Mouse (Mus musculus) kidney, embryonic 15.5 days (tissue): ENCODE data around the gene Neurog1. TPM values are rescaled to one million over a fixed set of nuclear protein-coding genes. Genes with fewer than 3 reads are reported as not detected.

ENCODE experiments used
- ATAC-seq: fragments of 200-750 bp; cut with Nextera tagmentation; replicated peaks from 2 replicates; pipeline ENCODE4 v1.8.0; 2017; ENCODE audit warnings: moderate TSS enrichment; ENCODE audit not compliant: low FRiP score
- H3K27ac ChIP-seq: fragments of 300-500 bp; sonication (generic); 2 replicates; pipeline ENCODE4 v1.5.1; 2015; ENCODE audit warnings: mild to moderate bottlenecking, inconsistent platforms
- H3K27me3 ChIP-seq: fragments of 300-500 bp; sonication (generic); 2 replicates; pipeline ENCODE4 v1.6.1; 2015; ENCODE audit warnings: inconsistent platforms
- H3K36me3 ChIP-seq: fragments of 300-500 bp; sonication (generic); 2 replicates; pipeline ENCODE4 v1.6.1; 2015; ENCODE audit warnings: inconsistent platforms
- H3K4me1 ChIP-seq: fragments of 300-500 bp; sonication (generic); 2 replicates; pipeline ENCODE4 v1.6.1; 2015; ENCODE audit warnings: inconsistent platforms
- H3K4me2 ChIP-seq: fragments of 300-500 bp; sonication (generic); 2 replicates; pipeline ENCODE4 v1.6.1; 2015; ENCODE audit warnings: moderate library complexity, mild to moderate bottlenecking, inconsistent platforms
- H3K4me3 ChIP-seq: fragments of 300-500 bp; sonication (generic); replicated peaks from 2 replicates; pipeline ENCODE4 v1.5.1; 2015; ENCODE audit warnings: mild to moderate bottlenecking, inconsistent platforms
- H3K9ac ChIP-seq: fragments of 300-500 bp; sonication (generic); 2 replicates; pipeline ENCODE4 v1.6.1; 2015; ENCODE audit warnings: mild to moderate bottlenecking, inconsistent platforms
- H3K9me3 ChIP-seq: fragments of 300-500 bp; sonication (generic); replicated peaks from 2 replicates; pipeline ENCODE4 v1.6.1; 2016; ENCODE audit warnings: inconsistent platforms
- WGBS: fragments of 180-500 bp; shearing (Covaris S2); methylation state at CpG from one replicate; pipeline ENCODE4 v1.1.7; 2015; ENCODE audit warnings: mixed read lengths; 5-methylcytosine and 5-hydroxymethylcytosine counted together
- polyA plus RNA-seq: library from polyadenylated mRNA; unstranded; fragments of >200 nt; fragmentation: Nextera tagmentation; extraction: Ambion mirVana; gene quantifications from 2 replicates; pipeline ENCODE4 v1.2.1, GENCODE M21; 2015

The Neurog1 gene
- polyA plus RNA-seq, 1 experiment from 2014 or later, result not detected

DNA sequence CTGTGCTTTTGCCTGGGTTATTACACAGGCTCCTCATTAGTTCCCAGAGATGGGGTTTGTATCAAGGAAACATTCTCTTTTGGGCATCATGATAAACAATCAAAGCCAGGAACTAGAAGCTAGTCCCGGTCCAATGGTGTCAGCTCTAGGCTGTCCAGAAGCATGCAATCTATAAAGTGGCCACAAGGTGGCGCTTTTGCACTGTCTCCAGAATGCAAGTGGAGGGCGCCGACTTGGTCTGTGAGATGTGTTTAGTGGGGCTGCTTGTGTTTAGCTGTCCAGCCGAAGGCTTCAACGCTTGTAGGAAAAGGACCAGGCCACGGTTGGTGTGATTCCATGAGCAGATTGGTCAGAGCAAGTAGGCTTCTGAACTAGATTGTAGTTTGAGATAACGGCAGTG lies 27.5 kb upstream of the Neurog1 start:
- no peaks in the 10 kb centered on the region for H3K9me3 ChIP-seq
- peak; percentile 82 for ATAC-seq
- H3K27ac ChIP-seq, result no peak overlapping the region
- no peaks in the 10 kb centered on the region for H3K36me3 ChIP-seq
- H3K4me2 ChIP-seq, result no peak overlapping the region
- no peak overlapping the region for H3K4me3 ChIP-seq
- H3K27me3 ChIP-seq, result no peaks in the 10 kb centered on the region
- no peak overlapping the region for H3K9ac ChIP-seq
- WGBS, result 14% methylated on average over 8 of the region's 8 CpGs
- H3K4me1 ChIP-seq, result 0 out of 2 replicates have a peak, but pooled peaks cover 2% of the 10 kb centered on the region

DNA sequence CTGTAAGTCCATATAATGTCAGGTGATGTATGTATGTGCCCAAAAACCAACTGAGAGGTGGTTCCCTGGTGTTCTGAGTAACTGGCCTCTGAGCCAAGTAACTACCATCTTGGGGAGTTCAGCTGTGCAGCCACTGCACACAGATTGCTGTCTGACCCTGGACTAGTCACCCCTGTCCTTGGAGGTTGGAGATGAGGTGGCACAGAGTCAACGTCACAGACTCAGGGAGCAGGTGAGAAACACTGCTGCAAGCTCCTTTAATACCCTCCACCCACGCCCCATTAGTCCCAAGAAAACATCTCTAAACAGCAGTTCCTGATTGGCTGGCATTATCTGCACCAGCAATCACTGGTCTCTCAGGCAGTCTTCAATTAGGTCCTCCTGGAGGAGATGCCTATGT lies 23.2 kb upstream of the Neurog1 start:
- Histone ChIP-seq H3K27me3 (no peaks in the 10 kb centered on the region), H3K9ac (no peak overlapping the region), H3K36me3 (no peaks in the 10 kb centered on the region), H3K27ac (no peak overlapping the region), H3K9me3 (peaks cover 5% of the 10 kb centered on the region), H3K4me3 (no peak overlapping the region), H3K4me1 (peaks cover 5% of the 10 kb centered on the region; the same call in 1 of the 2 replicates), H3K4me2 (no peak overlapping the region)
- WGBS, result 28% methylated on average over 2 of the region's 2 CpGs
- ATAC-seq, result 0 out of 2 replicates have a peak, but pooled peaks have one; percentile 25

DNA sequence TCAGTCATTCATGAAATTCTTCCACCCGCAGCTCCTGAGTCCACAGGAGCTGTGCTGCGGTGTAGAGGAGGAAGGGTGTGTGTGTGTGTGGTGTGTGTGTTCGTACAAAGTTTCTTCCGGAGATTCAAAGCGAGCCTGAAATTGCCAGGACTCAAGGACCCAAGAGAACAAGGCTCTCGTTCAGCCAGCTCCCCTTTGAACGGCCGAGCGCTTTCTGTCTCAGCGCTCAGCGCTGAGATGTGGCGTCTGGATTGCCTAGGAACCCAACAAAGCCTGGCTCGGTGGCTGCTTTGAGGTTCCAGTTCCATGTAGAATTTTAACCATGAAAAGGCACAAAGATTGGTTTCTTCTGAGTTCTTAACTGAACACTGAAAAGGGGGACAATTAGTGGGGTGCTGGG lies 18.2 kb upstream of the Neurog1 start:
- no peak overlapping the region for H3K27ac ChIP-seq
- H3K4me3 ChIP-seq, result no peak overlapping the region
- H3K4me2 ChIP-seq, result no peak overlapping the region
- H3K9me3 ChIP-seq, result peaks cover 5% of the 10 kb centered on the region
- peaks cover 8% of the 10 kb centered on the region for H3K27me3 ChIP-seq
- WGBS, result 63% methylated on average over 13 of the region's 13 CpGs
- no peak for ATAC-seq
- no peaks in the 10 kb centered on the region for H3K36me3 ChIP-seq
- peaks cover 5% of the 10 kb centered on the region; the same call in 1 of the 2 replicates for H3K4me1 ChIP-seq
- no peak overlapping the region for H3K9ac ChIP-seq

DNA sequence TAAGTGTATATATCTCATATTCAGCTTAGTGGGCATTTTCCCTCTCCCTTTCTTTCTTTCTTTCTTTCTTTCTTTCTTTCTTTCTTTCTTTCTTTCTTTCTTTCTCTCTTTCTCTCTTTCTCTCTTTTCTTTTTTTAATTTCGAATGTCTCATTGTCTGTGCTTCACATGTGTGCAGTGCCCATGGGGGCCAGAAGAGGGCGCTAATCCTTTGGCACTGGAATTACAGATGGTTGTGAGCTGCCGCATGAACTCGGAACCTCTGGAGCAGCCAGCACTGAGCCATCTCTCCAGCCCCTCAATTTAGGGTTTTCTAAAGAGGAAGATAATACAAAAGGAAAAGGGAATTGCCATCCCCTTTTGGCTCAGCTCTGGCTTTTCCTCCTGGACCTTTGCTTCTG lies 15.4 kb upstream of the Neurog1 start:
- Histone ChIP-seq H3K4me3 (no peak overlapping the region), H3K4me1 (peaks cover 4% of the 10 kb centered on the region; the same call in 1 of the 2 replicates), H3K9ac (no peak overlapping the region), H3K9me3 (peaks cover 8% of the 10 kb centered on the region), H3K36me3 (no peaks in the 10 kb centered on the region), H3K27me3 (peaks cover 33% of the 10 kb centered on the region), H3K4me2 (no peak overlapping the region), H3K27ac (no peak overlapping the region)
- 79% methylated on average over 4 of the region's 4 CpGs for WGBS
- no peak for ATAC-seq

DNA sequence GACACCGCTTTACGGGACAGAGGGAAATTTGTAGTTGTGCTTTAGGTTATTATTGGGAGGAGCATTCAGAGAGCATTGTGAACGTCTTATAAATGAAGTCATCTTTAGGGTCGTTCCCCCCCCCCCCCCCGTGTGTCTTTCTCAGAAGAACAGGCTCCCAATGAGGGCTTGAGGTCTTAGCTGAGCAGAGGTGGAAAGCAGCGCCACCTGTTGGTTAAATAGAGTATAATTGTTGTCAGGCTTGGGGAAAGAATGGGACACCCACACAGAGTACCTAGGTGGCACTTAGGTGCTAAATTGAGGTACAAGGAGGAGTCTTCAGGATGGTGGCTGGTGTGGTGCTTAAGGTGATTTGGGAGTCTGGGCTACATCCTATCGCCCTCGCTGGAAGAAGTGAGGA lies 14.5 kb upstream of the Neurog1 start:
- Histone ChIP-seq H3K36me3 (no peaks in the 10 kb centered on the region), H3K27me3 (peaks cover 42% of the 10 kb centered on the region), H3K9ac (no peak overlapping the region), H3K4me3 (no peak overlapping the region), H3K9me3 (peaks cover 7% of the 10 kb centered on the region), H3K4me2 (no peak overlapping the region), H3K27ac (no peak overlapping the region), H3K4me1 (peaks cover 4% of the 10 kb centered on the region; the same call in 1 of the 2 replicates)
- 42% methylated on average over 8 of the region's 8 CpGs for WGBS
- no peak for ATAC-seq

DNA sequence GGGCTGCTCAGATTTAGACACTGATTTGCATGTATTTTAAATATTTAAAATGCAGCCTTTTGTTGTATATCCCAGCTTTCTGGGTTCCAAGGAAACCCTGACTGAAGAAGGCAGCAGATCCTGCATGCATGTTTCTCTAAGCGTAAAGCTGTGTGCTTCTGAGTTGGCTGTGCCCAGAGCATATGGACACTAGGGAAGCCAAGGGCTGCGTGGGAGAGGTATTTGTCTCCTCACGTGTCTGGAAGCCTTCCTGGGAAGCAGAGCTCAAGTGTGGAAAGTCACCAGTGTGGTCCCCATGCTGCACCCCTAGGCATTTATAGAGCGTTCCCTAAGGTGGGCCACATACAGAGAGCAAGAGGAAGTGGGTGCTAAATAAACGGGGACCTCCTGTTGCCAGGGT lies 13.7 kb upstream of the Neurog1 start:
- Histone ChIP-seq H3K27ac (no peak overlapping the region), H3K4me3 (no peak overlapping the region), H3K9ac (no peak overlapping the region), H3K27me3 (peaks cover 50% of the 10 kb centered on the region), H3K4me1 (peaks cover 4% of the 10 kb centered on the region; the same call in 1 of the 2 replicates), H3K4me2 (no peak overlapping the region), H3K9me3 (0 out of 2 replicates have a peak, but pooled peaks cover 3% of the 10 kb centered on the region), H3K36me3 (no peaks in the 10 kb centered on the region)
- no peak for ATAC-seq
- 60% methylated on average over 5 of the region's 5 CpGs for WGBS

DNA sequence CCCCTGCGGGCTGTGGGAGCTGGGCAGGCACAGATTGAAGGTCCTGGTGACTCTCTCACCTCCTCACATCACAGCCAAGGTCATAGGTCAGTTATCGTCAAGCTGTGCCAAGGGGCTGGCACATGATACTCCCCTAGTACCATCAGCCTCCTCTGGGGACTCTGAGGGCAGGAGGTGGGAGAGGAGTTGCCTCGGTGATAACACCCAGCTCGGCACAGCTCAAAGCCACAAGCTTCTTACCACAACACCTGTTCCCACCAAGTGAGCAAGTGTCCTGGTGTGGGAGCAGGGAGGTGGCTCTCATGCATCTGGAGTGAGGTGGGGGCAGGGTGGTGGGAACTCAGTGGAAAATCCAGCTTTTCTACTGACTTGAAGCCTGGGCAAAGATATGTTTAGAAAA lies 10.3 kb upstream of the Neurog1 start:
- Histone ChIP-seq H3K4me2 (no peak overlapping the region), H3K4me1 (peaks cover 17% of the 10 kb centered on the region), H3K36me3 (no peaks in the 10 kb centered on the region), H3K9ac (no peak overlapping the region), H3K27me3 (peaks cover 84% of the 10 kb centered on the region), H3K27ac (no peak overlapping the region), H3K4me3 (no peak overlapping the region), H3K9me3 (0 out of 2 replicates have a peak, but pooled peaks cover 3% of the 10 kb centered on the region)
- 48% methylated on average over 4 of the region's 4 CpGs for WGBS
- no peak for ATAC-seq

DNA sequence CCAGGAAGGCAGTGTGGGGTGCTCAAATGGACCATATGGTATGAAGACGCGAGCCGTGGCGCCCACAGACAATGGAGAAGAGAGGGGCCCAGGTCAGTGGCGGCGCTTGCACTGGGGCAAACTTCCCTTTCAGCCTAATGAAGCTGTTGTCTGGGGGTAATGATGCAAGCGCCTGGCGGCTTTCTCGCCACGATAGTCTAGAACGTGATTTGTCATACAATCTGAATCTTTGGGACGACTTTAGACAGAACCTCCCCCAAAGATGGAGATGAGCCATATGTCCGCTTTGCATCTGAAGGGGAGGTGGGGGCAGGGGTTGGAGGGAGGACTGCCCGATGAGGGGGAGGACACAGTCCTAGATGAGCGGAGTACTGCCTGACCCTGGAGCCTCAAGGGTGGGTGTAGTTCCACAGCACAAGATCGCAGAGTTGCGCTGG lies 8.4 kb upstream of the Neurog1 start:
- no peaks in the 10 kb centered on the region for H3K36me3 ChIP-seq
- peaks cover 17% of the 10 kb centered on the region for H3K4me1 ChIP-seq
- H3K9ac ChIP-seq, result no peak overlapping the region
- H3K27me3 ChIP-seq, result peaks cover 96% of the 10 kb centered on the region
- H3K4me3 ChIP-seq, result no peak overlapping the region
- no peak for ATAC-seq
- WGBS, result 1% methylated on average over 17 of the region's 17 CpGs
- H3K9me3 ChIP-seq, result 0 out of 2 replicates have a peak, but pooled peaks cover 3% of the 10 kb centered on the region
- no peak overlapping the region for H3K27ac ChIP-seq
- H3K4me2 ChIP-seq, result no peak overlapping the region

DNA sequence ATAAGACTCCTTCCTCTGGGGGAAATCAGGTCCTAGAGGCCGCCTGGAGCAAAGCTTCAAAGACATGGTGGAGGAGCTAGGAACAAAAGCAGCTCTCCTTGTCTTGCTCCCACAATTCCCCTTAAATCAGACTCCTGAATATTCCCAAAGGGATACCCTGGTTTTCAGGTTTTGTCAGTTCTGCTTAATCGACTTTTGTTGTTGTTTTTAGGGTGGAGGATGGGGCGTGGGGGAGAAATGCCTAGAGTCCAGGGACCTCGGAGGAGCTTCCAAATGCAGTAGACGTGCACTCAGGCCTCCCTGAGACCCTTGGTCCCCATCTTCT lies 7.9 kb upstream of the Neurog1 start:
- H3K9ac ChIP-seq, result no peak overlapping the region
- no peak overlapping the region for H3K4me2 ChIP-seq
- no peak overlapping the region for H3K4me3 ChIP-seq
- 2% methylated on average over 5 of the region's 5 CpGs for WGBS
- ATAC-seq, result no peak
- H3K9me3 ChIP-seq, result 0 out of 2 replicates have a peak, but pooled peaks cover 3% of the 10 kb centered on the region
- H3K36me3 ChIP-seq, result no peaks in the 10 kb centered on the region
- H3K27ac ChIP-seq, result no peak overlapping the region
- H3K4me1 ChIP-seq, result peaks cover 17% of the 10 kb centered on the region
- peaks cover 98% of the 10 kb centered on the region for H3K27me3 ChIP-seq

DNA sequence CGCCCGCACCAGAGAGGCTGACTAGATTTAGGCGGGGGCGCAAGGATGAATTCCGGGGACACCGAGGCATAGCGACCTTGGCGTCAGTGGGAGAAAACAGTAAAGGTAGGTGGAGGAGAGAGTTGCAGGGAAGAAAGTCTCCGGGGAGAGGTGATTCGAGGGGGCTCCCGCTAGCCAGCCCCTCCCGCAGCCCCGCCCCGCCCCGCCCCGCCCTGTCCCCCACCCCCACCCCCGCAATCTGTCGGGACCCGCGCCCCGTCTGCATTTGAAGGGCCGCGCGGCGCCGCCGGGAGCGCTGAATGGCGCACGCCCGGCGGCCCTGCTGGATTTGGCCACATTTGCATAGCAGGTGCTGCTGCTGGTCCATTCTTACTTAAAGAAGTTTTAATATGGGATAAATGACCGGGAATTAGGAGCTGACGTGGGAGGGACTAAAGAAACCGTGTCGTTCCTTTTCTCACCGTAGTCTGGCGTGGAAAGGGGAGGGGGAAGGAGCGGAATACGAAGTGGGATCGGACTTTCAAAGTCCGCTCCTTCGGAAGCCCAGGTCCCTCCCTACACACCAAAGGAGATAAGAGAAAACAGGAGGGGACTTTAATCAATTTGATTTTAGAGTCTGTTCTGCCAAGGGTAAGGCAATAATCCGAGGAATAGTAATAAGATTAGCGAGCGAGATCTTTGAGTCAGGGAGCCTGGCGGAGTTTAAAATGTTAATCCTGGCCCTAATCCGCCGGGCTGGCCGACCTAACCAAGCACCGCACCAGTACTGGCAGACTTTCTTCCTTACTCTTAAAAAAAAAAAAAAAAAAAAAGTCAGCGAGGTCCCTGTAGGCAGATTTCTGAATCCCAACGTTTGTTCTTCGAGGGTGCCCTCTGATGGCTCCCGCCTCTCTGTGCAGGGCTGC lies 7.3 kb upstream of the Neurog1 start:
- 1% methylated on average over 49 of the region's 55 CpGs for WGBS
- Histone ChIP-seq H3K27ac (no peak overlapping the region), H3K27me3 (peaks cover 100% of the 10 kb centered on the region), H3K4me3 (peak overlapping the region; percentile 18), H3K4me2 (peak overlapping the region; percentile 44), H3K36me3 (no peaks in the 10 kb centered on the region), H3K4me1 (peaks cover 17% of the 10 kb centered on the region), H3K9ac (no peak overlapping the region), H3K9me3 (no peaks in the 10 kb centered on the region)
- ATAC-seq, result no peak

DNA sequence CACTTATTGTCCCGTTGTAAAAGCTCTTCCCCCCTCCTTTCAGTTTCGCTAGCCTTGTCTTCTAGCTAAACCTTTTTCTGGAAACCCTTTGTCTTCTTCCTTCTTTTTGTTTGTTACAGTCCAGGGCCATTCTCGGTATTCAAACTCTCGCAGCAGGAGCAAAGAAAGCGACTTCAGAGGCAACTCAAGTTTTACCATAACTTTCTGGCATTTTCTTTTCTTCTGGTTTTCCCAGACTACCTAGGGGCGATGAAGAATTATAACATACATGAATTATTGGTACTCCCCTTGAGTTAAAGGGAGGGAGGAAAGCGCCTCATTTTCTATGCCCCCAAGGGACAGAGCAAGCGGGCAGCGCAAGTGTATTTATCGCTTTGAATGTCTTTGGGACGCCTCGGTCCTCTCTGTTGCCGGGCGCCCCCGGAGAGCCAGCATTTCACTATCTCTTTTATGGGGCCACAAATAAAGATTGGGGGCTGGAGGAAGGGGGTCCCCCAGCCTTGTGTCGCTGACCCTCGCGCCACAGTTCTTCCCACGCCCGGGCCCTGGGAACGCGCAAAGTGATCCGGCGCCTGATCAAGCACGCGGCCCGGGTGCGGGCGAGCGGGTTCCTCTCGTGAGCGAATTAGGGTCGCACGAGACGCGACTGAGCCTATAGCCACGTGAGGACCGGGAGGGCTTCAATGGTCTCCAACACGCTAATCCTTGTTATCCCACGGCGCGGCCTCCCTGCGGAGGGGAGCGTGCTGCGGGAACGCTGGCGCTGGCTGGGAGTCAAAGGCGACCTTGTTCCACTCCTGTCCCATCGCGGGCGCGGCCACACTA lies 6.4 kb upstream of the Neurog1 start:
- ATAC-seq, result no peak
- Histone ChIP-seq H3K9me3 (no peaks in the 10 kb centered on the region), H3K27ac (no peak overlapping the region), H3K4me1 (peaks cover 17% of the 10 kb centered on the region), H3K36me3 (no peaks in the 10 kb centered on the region), H3K9ac (no peak overlapping the region), H3K4me2 (peak overlapping the region; percentile 44), H3K4me3 (peak overlapping the region; percentile 18), H3K27me3 (peaks cover 100% of the 10 kb centered on the region)
- under 1% methylated on average over 52 of the region's 52 CpGs for WGBS
